Mouse (Mus musculus): ENCODE measurements at regions not wholly inside any gene's neighbourhood (a gene's known extent, or its start where the extent isn't known, plus 50 kb on each side); places are given as distances from the start of the nearest gene placed in this dataset.

- DNase-seq (ENCODE audit: low spot score in 2 of 2) = no peak
Observed at GRCm38 (mm10) chr3:118494611-118495010, 67.3 kb upstream of the Dpyd start.

- DNase-seq (ENCODE audit: low spot score in 2 of 2) = no peak
Observed at GRCm38 (mm10) chr3:118500234-118500633, 61.7 kb upstream of the Dpyd start.

GRCm38 (mm10) chr3:118507582-118508237 is 54.2 kb upstream of the Dpyd start:
- no peak for DNase-seq (ENCODE audit: low spot score in 2 of 2)

GRCm38 (mm10) chr3:118510837-118511236 is 51.1 kb upstream of the Dpyd start:
- no peak for DNase-seq (ENCODE audit: low spot score in 2 of 2)

- no peak for DNase-seq (ENCODE audit: low spot score in 2 of 2)
Observed at GRCm38 (mm10) chr3:118511969-118512368, 50.0 kb upstream of the Dpyd start.

All from urinary bladder, postnatal 36 days (tissue).